Mouse (Mus musculus) ES-E14 (cell line): Measurements from ENCODE around the gene Pole2. TPM values are rescaled to one million over a fixed set of nuclear protein-coding genes. Genes with fewer than 3 reads are reported as not detected.
A peak's percentile ranks its signal among the peaks of the same experiment; 100 is the strongest.

Experiments
- DNase-seq: peaks from one replicate; pipeline ENCODE4 v3.0.0-alpha.2; 2013; ENCODE audit warnings: low read depth, low spot score
- H3K27ac ChIP-seq: 2 replicates; pipeline ENCODE4 v1.5.1; 2012; ENCODE audit warnings: low read depth, mild to moderate bottlenecking, low read length, moderate library complexity, mixed read lengths; ENCODE audit not compliant: poor library complexity, insufficient read depth, severe bottlenecking
- H3K36me3 ChIP-seq: 2 replicates; pipeline ENCODE4 v1.6.1; 2012; ENCODE audit warnings: mild to moderate bottlenecking, low read length, moderate library complexity, mixed read lengths; ENCODE audit not compliant: control insufficient read depth, poor library complexity, insufficient read depth, severe bottlenecking
- H3K4me1 ChIP-seq, 2 experiments: fragments of 150-350 bp in 1 of 2; sonication (generic) in 1 of 2; 2 replicates each; pipeline ENCODE4 v1.6.1; 2012; ENCODE audit warnings: low read length in 2 of 2, mild to moderate bottlenecking in 1 of 2, mixed read lengths in 1 of 2; ENCODE audit not compliant: control insufficient read depth in 2 of 2, insufficient read depth in 2 of 2, poor library complexity in 1 of 2
- H3K4me3 ChIP-seq, 2 experiments: fragments of 150-350 bp in 1 of 2; sonication (generic) in 1 of 2; 2 replicates each; pipeline ENCODE4 v1.5.1; 2012; ENCODE audit warnings: low read length in 2 of 2, low read depth in 1 of 2, mild to moderate bottlenecking in 1 of 2, mixed read lengths in 1 of 2; ENCODE audit not compliant: insufficient read depth in 1 of 2, poor library complexity in 1 of 2, severe bottlenecking in 1 of 2
- H3K9ac ChIP-seq: 2 replicates; pipeline ENCODE4 v1.6.1; 2012; ENCODE audit warnings: low read depth, mild to moderate bottlenecking, low read length, mixed read lengths; ENCODE audit not compliant: poor library complexity, insufficient read depth, severe bottlenecking
- H3K9me3 ChIP-seq: fragments of 150-350 bp; sonication (generic); 2 replicates; pipeline ENCODE4 v1.6.1; 2012; ENCODE audit warnings: low read depth, mild to moderate bottlenecking, low read length; ENCODE audit not compliant: control insufficient read depth, insufficient read depth
- CHD2 ChIP-seq: IDR thresholded peaks from 2 replicates; pipeline ENCODE4 v1.6.1; 2014; ENCODE audit warnings: mild to moderate bottlenecking, low read depth, low read length, inconsistent platforms
- HCFC1 ChIP-seq: IDR thresholded peaks from 2 replicates; pipeline ENCODE4 v1.6.1; 2012; ENCODE audit warnings: low read length, inconsistent platforms, borderline replicate concordance; ENCODE audit not compliant: insufficient read depth
- MAFK ChIP-seq: IDR thresholded peaks from 2 replicates; pipeline ENCODE4 v1.6.1; 2014; ENCODE audit warnings: mild to moderate bottlenecking, low read depth, low read length, inconsistent platforms; ENCODE audit not compliant: insufficient read depth
- ZC3H11A ChIP-seq: IDR thresholded peaks from 2 replicates; pipeline ENCODE4 v1.6.1; 2012; ENCODE audit warnings: low read depth, mild to moderate bottlenecking, inconsistent platforms, low read length, borderline replicate concordance
- ZNF384 ChIP-seq: IDR thresholded peaks from 2 replicates; pipeline ENCODE4 v1.6.1; 2012; ENCODE audit warnings: low read depth, low read length, inconsistent platforms
- in situ Hi-C, 2 experiments: fragments of 600-800 bp; cut with MboI; formaldehyde crosslinking; loops; one replicate each; pipeline ENCODE4 v1.15.1; 2025; ENCODE audit warnings: low sequenced_read_pairs in 2 of 2, inconsistent platforms in 1 of 2; ENCODE audit not compliant: unreplicated experiment in 2 of 2
- total RNA-seq: library from RNA; depleted of rRNA; stranded (reverse); fragments of 300-350 nt; gene quantifications from 2 replicates; pipeline ENCODE4 v1.2.3, GENCODE M21; 2012; rRNA removed

The Pole2 gene
- 23.2 and 24.4 TPM in 2 replicates for total RNA-seq

GRCm38 (mm10) chr12:69227776-69228466 is at the start of gene Pole2:
Gene Pole2, minus strand, starts transcription at chr12:69228195.
- H3K4me3 ChIP-seq: peak within 1 kb of the TSS; percentile 81 to 95
- peak within 1 kb of the TSS; percentile 80 for H3K27ac ChIP-seq
- TF ChIP-seq ZC3H11A: no peak
- TF ChIP-seq ZNF384: no peak
- no peak for TF ChIP-seq CHD2
- no peak for TF ChIP-seq MAFK
- TF ChIP-seq HCFC1: peak; percentile 69; the same call in 1 of the 2 replicates
- in situ Hi-C loops: no loop called here
- H3K9ac ChIP-seq: peak within 1 kb of the TSS; percentile 96
- H3K4me1 ChIP-seq: peaks cover 1 to 5% of the 10 kb centered on the region in 2 experiments; a peak in 2 of 4 replicates
- DNase-seq: peak; percentile 69
- peaks cover 11% of the 10 kb centered on the region; the same call in 1 of the 2 replicates for H3K36me3 ChIP-seq
- H3K9me3 ChIP-seq: no peaks in the 10 kb centered on the region

GRCm38 (mm10) chr12:69268956-69269355 is 41.0 kb upstream of the Pole2 start:
- Histone ChIP-seq H3K27ac (no peak overlapping the region), H3K4me3 (no peak overlapping the region), H3K9ac (no peak overlapping the region), H3K4me1 (peaks cover 0 to 2% of the 10 kb centered on the region in 2 experiments; a peak in 1 of 4 replicates), H3K9me3 (no peaks in the 10 kb centered on the region), H3K36me3 (no peaks in the 10 kb centered on the region)
- in situ Hi-C loops: no loop called here
- TF ChIP-seq HCFC1: no peak
- TF ChIP-seq CHD2: no peak
- no peak for TF ChIP-seq ZC3H11A
- TF ChIP-seq ZNF384: no peak
- no peak for TF ChIP-seq MAFK
- no peak for DNase-seq

- no peak for DNase-seq
- Histone ChIP-seq H3K36me3 (no peaks in the 10 kb centered on the region), H3K27ac (no peak overlapping the region), H3K4me1 (peaks cover 0 to 2% of the 10 kb centered on the region in 2 experiments; a peak in 1 of 4 replicates), H3K9me3 (no peaks in the 10 kb centered on the region), H3K9ac (no peak overlapping the region), H3K4me3 (no peak overlapping the region)
- in situ Hi-C loops: no loop called here
- TF ChIP-seq HCFC1 (no peak), ZC3H11A (no peak), ZNF384 (no peak), CHD2 (no peak), MAFK (no peak)
Measured at GRCm38 (mm10) chr12:69267956-69268632, 40.1 kb upstream of the Pole2 start.

GRCm38 (mm10) chr12:69265031-69265430 is 37.0 kb upstream of the Pole2 start:
- no peak overlapping the region for H3K4me3 ChIP-seq
- TF ChIP-seq HCFC1: no peak
- no peak for TF ChIP-seq CHD2
- no peak for TF ChIP-seq ZC3H11A
- TF ChIP-seq ZNF384: no peak
- no peak for TF ChIP-seq MAFK
- no peaks in the 10 kb centered on the region for H3K9me3 ChIP-seq
- H3K9ac ChIP-seq: no peak overlapping the region
- DNase-seq: no peak
- no peak overlapping the region for H3K27ac ChIP-seq
- no peaks in the 10 kb centered on the region for H3K36me3 ChIP-seq
- in situ Hi-C loops: no loop called here
- no peaks in the 10 kb centered on the region for H3K4me1 ChIP-seq
